In the genomic region with DNA sequence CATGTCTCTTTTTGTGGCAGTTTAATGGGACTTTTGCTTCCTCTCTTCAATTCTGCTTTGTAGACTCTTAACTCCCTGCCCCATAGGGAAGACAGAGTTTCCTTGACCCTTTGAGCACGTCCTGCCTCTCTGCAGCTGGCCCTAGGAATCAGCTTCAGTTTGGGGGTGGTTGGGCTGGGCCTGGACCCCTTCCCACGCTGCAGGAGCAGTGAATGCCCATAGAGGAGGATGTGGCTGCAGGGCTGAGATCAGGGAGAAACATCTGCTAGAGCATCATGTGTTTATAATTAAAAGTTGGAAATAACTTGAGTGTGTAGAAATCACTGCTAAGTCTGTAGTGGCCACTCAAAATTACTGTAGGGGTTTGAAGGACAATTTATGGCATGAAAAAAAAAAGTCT, we compare ENCODE assay signal across 25 mouse cellular contexts.
DNase-seq lines count a peak whose midpoint lies in the region; ATAC-seq and TF ChIP-seq lines count a peak whose summit lies in the region.
"Had no signal": no experiment of that assay in that cellular context is flagged by ENCODE, and none has a peak within 500 bp of the region (broad histone marks: within the 10 kb centered on the region; RNA-seq: fewer than 3 reads in every experiment).

No protein-coding gene starts in this region.

- peak; percentile 46 for DNase-seq in embryo, embryonic 10 days (ENCODE audit: low spot score)
- no peak for DNase-seq in embryo, embryonic 9.5 days (ENCODE audit: extremely low spot score)
- peak; percentile 31 for DNase-seq in heart, postnatal 4 days
- no peak for DNase-seq in heart, adult 8-10 months (ENCODE audit: low spot score)
- no peak for DNase-seq in adipocyte (ENCODE audit: low spot score)
- DNase-seq: adrenal gland, postnatal 25 days; cerebellum, adult 2 months; heart, adult 2 months; kidney, postnatal 4 days; layer of hippocampus, adult 9-11 months; left cerebral cortex, postnatal 4 days; lung, postnatal 10 days; right cerebral cortex, postnatal 4 days had no signal

- no peaks in the 10 kb centered on the region for H3K27me3 ChIP-seq in embryonic facial prominence, embryonic 15.5 days
- H3K27me3 ChIP-seq in neural tube, embryonic 15.5 days (replicated peaks), result no peaks in the 10 kb centered on the region
- H3K27me3 ChIP-seq: intestine, embryonic 15.5 days; liver, embryonic 12.5 days; megakaryocyte, embryonic 14.5 days; midbrain, embryonic 15.5 days had no signal

- no peaks in the 10 kb centered on the region for H3K9me3 ChIP-seq in embryonic facial prominence, embryonic 15.5 days (replicated peaks)
- H3K9me3 ChIP-seq in neural tube, embryonic 15.5 days (replicated peaks), result no peaks in the 10 kb centered on the region
- H3K9me3 ChIP-seq: intestine, embryonic 15.5 days; liver, embryonic 12.5 days; megakaryocyte, embryonic 14.5 days; midbrain, embryonic 15.5 days had no signal

- TF ChIP-seq POLR2A in bone marrow macrophage, adult 2 months (IDR thresholded peaks at IDR 0.05; ENCODE audit: borderline replicate concordance, low read depth, low read length), result no peak

- 10% methylated on average over 2 of the region's 2 CpGs for WGBS in embryonic facial prominence, embryonic 15.5 days
- 19% methylated on average over 2 of the region's 2 CpGs for WGBS in neural tube, embryonic 15.5 days

- H3K4me3 ChIP-seq in bone marrow macrophage, adult 2 months (ENCODE audit: insufficient read depth, low read length), result no peak overlapping the region
- H3K4me3 ChIP-seq in embryonic facial prominence, embryonic 15.5 days (replicated peaks), result no peak overlapping the region
- no peak overlapping the region for H3K4me3 ChIP-seq in neural tube, embryonic 15.5 days (replicated peaks)
- H3K4me3 ChIP-seq: heart, adult 2 months; intestine, embryonic 15.5 days; left cerebral cortex, adult 2 months; liver, embryonic 12.5 days; megakaryocyte, embryonic 14.5 days; midbrain, embryonic 15.5 days had no signal

- H3K4me2 ChIP-seq in embryonic facial prominence, embryonic 15.5 days (replicated peaks), result no peak overlapping the region
- no peak overlapping the region for H3K4me2 ChIP-seq in neural tube, embryonic 15.5 days
- H3K4me2 ChIP-seq: hindbrain, embryonic 14.5 days; intestine, embryonic 15.5 days; liver, embryonic 12.5 days; midbrain, embryonic 15.5 days had no signal

- peak overlapping the region; percentile 43 for H3K27ac ChIP-seq in bone marrow macrophage, adult 2 months (ENCODE audit: insufficient read depth, low read depth, low read length)
- H3K27ac ChIP-seq in embryonic facial prominence, embryonic 15.5 days (replicated peaks), result no peak overlapping the region
- H3K27ac ChIP-seq in neural tube, embryonic 15.5 days (replicated peaks), result no peak overlapping the region
- H3K27ac ChIP-seq: heart, adult 2 months; hindbrain, embryonic 14.5 days; intestine, embryonic 15.5 days; left cerebral cortex, adult 2 months; liver, embryonic 12.5 days; midbrain, embryonic 15.5 days had no signal

- H3K36me3 ChIP-seq in embryonic facial prominence, embryonic 15.5 days, result no peaks in the 10 kb centered on the region
- H3K36me3 ChIP-seq in neural tube, embryonic 15.5 days, result no peaks in the 10 kb centered on the region
- H3K36me3 ChIP-seq: intestine, embryonic 15.5 days; liver, embryonic 12.5 days; midbrain, embryonic 15.5 days had no signal

- H3K9ac ChIP-seq in embryonic facial prominence, embryonic 15.5 days, result no peak overlapping the region
- no peak overlapping the region for H3K9ac ChIP-seq in neural tube, embryonic 15.5 days (replicated peaks)
- H3K9ac ChIP-seq: hindbrain, embryonic 14.5 days; intestine, embryonic 15.5 days; liver, embryonic 12.5 days; midbrain, embryonic 15.5 days had no signal

- peaks cover 54% of the 10 kb centered on the region for H3K4me1 ChIP-seq in bone marrow macrophage, adult 2 months (ENCODE audit: control insufficient read depth, insufficient read depth, low read length)
- H3K4me1 ChIP-seq in embryonic facial prominence, embryonic 15.5 days, result peaks cover 25% of the 10 kb centered on the region
- 0 out of 2 replicates have a peak, but pooled peaks cover 5% of the 10 kb centered on the region for H3K4me1 ChIP-seq in neural tube, embryonic 15.5 days
- H3K4me1 ChIP-seq: intestine, embryonic 15.5 days; midbrain, embryonic 15.5 days had no signal

- peak; percentile 15; the same call in 1 of the 2 replicates for ATAC-seq in embryonic facial prominence, embryonic 15.5 days (ENCODE audit: insufficient number of reproducible peaks, low FRiP score, low TSS enrichment, low read depth)
- ATAC-seq in neural tube, embryonic 15.5 days (ENCODE audit: low FRiP score), result no peak
- ATAC-seq: activated CD4-positive, CD25-positive, alpha-beta regulatory T cell, adult 4 months; CD4-positive, CD25-positive, alpha-beta regulatory T cell, adult 4 months; forebrain, embryonic 14.5 days; intestine, embryonic 15.5 days; liver, embryonic 12.5 days; midbrain, embryonic 15.5 days had no signal

- TF ChIP-seq CTCF in bone marrow macrophage, adult 2 months (IDR thresholded peaks at IDR 0.05; ENCODE audit: low read depth, low read length), result no peak

Comparison
In these comparisons a context has a peak if more than half of its experiments do, and no peak if none do; other contexts are left out.
1. DNase-seq: peak in embryo, embryonic 10 days (single experiment) and heart, postnatal 4 days (single experiment); none in embryo, embryonic 9.5 days (single experiment), heart, adult 8-10 months (single experiment) and adipocyte (single experiment).